11 mouse cellular contexts compared by ENCODE assay signal in genomic region chr9:66989581-66989980, GRCm38 (mm10). TPM values are rescaled to one million over a fixed set of nuclear protein-coding genes. Genes with fewer than 3 reads are reported as not detected.
A peak's percentile ranks its signal among the peaks of the same experiment; 100 is the strongest.
DNase-seq lines count a peak whose midpoint lies in the region; ATAC-seq and TF ChIP-seq lines count a peak whose summit lies in the region.
"Had no signal": no experiment of that assay in that cellular context is flagged by ENCODE, and none has a peak within 500 bp of the region (broad histone marks: within the 10 kb centered on the region; RNA-seq: fewer than 3 reads in every experiment).

No protein-coding gene starts in this region.

- ATAC-seq in heart, embryonic 15.5 days (replicated peaks; ENCODE audit: insufficient number of reproducible peaks, insufficient read depth, low FRiP score, low read depth): no peak
- ATAC-seq in lung, postnatal 0 days: peak; percentile 22; the same call in 1 of the 2 replicates
- ATAC-seq in limb, embryonic 15.5 days (ENCODE audit: insufficient number of reproducible peaks, low FRiP score, low TSS enrichment, low read depth): no peak

- H3K4me1 ChIP-seq in heart, embryonic 15.5 days (replicated peaks): peaks cover 34% of the 10 kb centered on the region
- H3K4me1 ChIP-seq in lung, postnatal 0 days (ENCODE audit: insufficient read depth, low read depth, low read length): peaks cover 25% of the 10 kb centered on the region
- H3K4me1 ChIP-seq in limb, embryonic 15.5 days: peaks cover 35% of the 10 kb centered on the region

- no peaks in the 10 kb centered on the region for H3K9me3 ChIP-seq in heart, embryonic 15.5 days (replicated peaks)
- H3K9me3 ChIP-seq in lung, postnatal 0 days (ENCODE audit: low read length): no peaks in the 10 kb centered on the region
- H3K9me3 ChIP-seq in limb, embryonic 15.5 days: no peaks in the 10 kb centered on the region

- no peak; the same call in 1 of the 2 replicates for TF ChIP-seq EP300 in lung, postnatal 0 days (IDR thresholded peaks at IDR 0.05)

- TF ChIP-seq CTCF in lung, postnatal 0 days (IDR thresholded peaks at IDR 0.05): no peak

- no peak for DNase-seq in heart, postnatal 4 days
- DNase-seq in lung, postnatal 0 days (ENCODE audit: low spot score): no peak
- DNase-seq in lung, adult 18-20 months: no peak
- no peak for DNase-seq in right cerebral cortex, postnatal 4 days
- DNase-seq in embryo, embryonic 10.5 days (ENCODE audit: low spot score): no peak
- no peak for DNase-seq in left cerebral cortex, postnatal 36 days (ENCODE audit: low spot score in 2 of 2)
- DNase-seq: embryo, embryonic 11 days; heart, postnatal 36 days; retina, postnatal 1 day had no signal

- peak overlapping the region; percentile 46; the same call in 1 of the 2 replicates for H3K27ac ChIP-seq in heart, embryonic 15.5 days
- peak overlapping the region; percentile 85 for H3K27ac ChIP-seq in lung, postnatal 0 days (ENCODE audit: low read length)
- peak overlapping the region; percentile 86 for H3K27ac ChIP-seq in limb, embryonic 15.5 days

- H3K36me3 ChIP-seq in heart, embryonic 15.5 days: no peaks in the 10 kb centered on the region
- H3K36me3 ChIP-seq in lung, postnatal 0 days (ENCODE audit: insufficient read depth, low read length): no peaks in the 10 kb centered on the region
- H3K36me3 ChIP-seq in limb, embryonic 15.5 days: no peaks in the 10 kb centered on the region

- H3K27me3 ChIP-seq in heart, embryonic 15.5 days: no peaks in the 10 kb centered on the region
- no peaks in the 10 kb centered on the region for H3K27me3 ChIP-seq in lung, postnatal 0 days (replicated peaks; ENCODE audit: insufficient read depth, low read length)
- no peaks in the 10 kb centered on the region for H3K27me3 ChIP-seq in limb, embryonic 15.5 days

- H3K4me3 ChIP-seq in heart, embryonic 15.5 days: no peak overlapping the region
- H3K4me3 ChIP-seq in lung, postnatal 0 days (ENCODE audit: low read depth, low read length): no peak overlapping the region
- no peak overlapping the region for H3K4me3 ChIP-seq in limb, embryonic 15.5 days

- intact Hi-C loops in left cerebral cortex, postnatal 36 days (cut with DNase I): no loop called here

- H3K4me2 ChIP-seq in heart, embryonic 15.5 days: no peak overlapping the region
- H3K4me2 ChIP-seq in lung, postnatal 0 days (replicated peaks; ENCODE audit: low read depth, low read length): no peak overlapping the region
- no peak overlapping the region for H3K4me2 ChIP-seq in limb, embryonic 15.5 days

- no peak overlapping the region for H3K9ac ChIP-seq in heart, embryonic 15.5 days
- H3K9ac ChIP-seq in lung, postnatal 0 days (replicated peaks; ENCODE audit: low read depth): no peak overlapping the region
- no peak overlapping the region for H3K9ac ChIP-seq in limb, embryonic 15.5 days

- WGBS in heart, embryonic 15.5 days: 57% methylated on average over 6 of the region's 6 CpGs
- 31% methylated on average over 6 of the region's 6 CpGs for WGBS in lung, postnatal 0 days
- 54% methylated on average over 6 of the region's 6 CpGs for WGBS in limb, embryonic 15.5 days

RNA-seq across cellular contexts. Expression of gene Lactb, which starts 14.3 kb away (rescaled TPM):
- polyA plus RNA-seq in heart, embryonic 15.5 days (2015; fragmentation: Nextera tagmentation; extraction: Ambion mirVana): 5.6 and 6.0 TPM in 2 replicates
- total RNA-seq in heart, postnatal 4 days (2021): 10 to 100 TPM; 20.9 to 21.6 TPM
- polyA plus RNA-seq in lung, postnatal 0 days (2015; fragmentation: Nextera tagmentation; extraction: Ambion mirVana): 13.8 and 15.4 TPM in 2 replicates
- 5.9 and 7.9 TPM in 2 replicates for polyA plus RNA-seq in limb, embryonic 15.5 days (2015; fragmentation: Nextera tagmentation; extraction: Ambion mirVana)
- 10 to 100 TPM; 18.8 to 19.0 TPM for total RNA-seq in left cerebral cortex, postnatal 36 days (2021)

RNA-seq across cellular contexts. Expression of gene Rps27l, which starts 43.7 kb away (rescaled TPM):
- 404 and 516 TPM in 2 replicates for polyA plus RNA-seq in heart, embryonic 15.5 days (2015; fragmentation: Nextera tagmentation; extraction: Ambion mirVana)
- 100 to 1,000 TPM; 253 to 256 TPM for total RNA-seq in heart, postnatal 4 days (2021)
- polyA plus RNA-seq in lung, postnatal 0 days (2015; fragmentation: Nextera tagmentation; extraction: Ambion mirVana): 572 and 579 TPM in 2 replicates
- polyA plus RNA-seq in limb, embryonic 15.5 days (2015; fragmentation: Nextera tagmentation; extraction: Ambion mirVana): 572 and 601 TPM in 2 replicates
- total RNA-seq in left cerebral cortex, postnatal 36 days (2021): 10 to 100 TPM; 36.8 to 37.3 TPM

RNA-seq across cellular contexts. Expression of gene Tpm1, which starts 59.6 kb away (rescaled TPM):
- polyA plus RNA-seq in heart, embryonic 15.5 days (2015; fragmentation: Nextera tagmentation; extraction: Ambion mirVana): 3,993 and 5,392 TPM in 2 replicates
- total RNA-seq in heart, postnatal 4 days (2021): 1,000 to 10,000 TPM; 7,269 to 8,107 TPM
- 695 and 781 TPM in 2 replicates for polyA plus RNA-seq in lung, postnatal 0 days (2015; fragmentation: Nextera tagmentation; extraction: Ambion mirVana)
- 710 and 1,010 TPM in 2 replicates for polyA plus RNA-seq in limb, embryonic 15.5 days (2015; fragmentation: Nextera tagmentation; extraction: Ambion mirVana)
- total RNA-seq in left cerebral cortex, postnatal 36 days (2021): 100 to 1,000 TPM; 230 to 232 TPM
